Mouse (Mus musculus): Measurements from ENCODE around the gene Cstad.

DNA sequence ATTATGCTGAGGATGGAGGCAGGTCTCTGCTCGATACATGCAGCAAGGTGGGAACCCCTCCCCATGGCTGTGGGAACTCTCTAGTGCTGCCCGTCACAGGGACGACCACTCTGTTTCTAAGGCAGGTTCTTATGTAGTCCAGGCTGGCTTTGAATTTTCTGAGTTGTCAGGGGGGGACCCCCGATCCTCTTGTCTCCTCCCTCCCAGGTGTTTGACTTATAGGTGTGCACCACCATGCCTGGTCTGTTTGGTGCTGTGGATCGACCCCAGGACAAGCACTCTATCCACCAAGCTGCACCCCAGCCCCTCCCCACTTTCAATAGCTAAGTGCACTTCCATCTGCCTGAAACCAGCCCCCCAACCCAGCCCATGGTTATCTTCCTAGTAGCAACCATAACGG, 1.9 kb upstream of the Cstad start:
- TF ChIP-seq CTCF (IDR thresholded peaks at IDR 0.05; ENCODE audit: low read depth) (no peak), EP300 (IDR thresholded peaks at IDR 0.05; ENCODE audit: low read depth) (no peak)

All from liver, embryonic 14.5 days (tissue).